Mouse (Mus musculus) common myeloid progenitor, adult 5-6 weeks (primary cell): ENCODE measurements around the gene Ccdc51. TPM values are rescaled to one million over a fixed set of nuclear protein-coding genes. Genes with fewer than 3 reads are reported as not detected.
"Not testable (repeated sequence)": the region's sequence is repeated elsewhere in the genome, so short reads cannot be mapped to it uniquely, and the experiment has no call there.

Experiments
- ATAC-seq: replicated peaks from 2 replicates; pipeline ENCODE4 v1.8.0; 2016; ENCODE audit warnings: low read depth, mild to moderate bottlenecking, moderate TSS enrichment, inconsistent platforms; ENCODE audit not compliant: poor library complexity, severe bottlenecking
- total RNA-seq: library from RNA; stranded (forward); fragments of 200-1000, 187-1606 nt; gene quantifications from 2 replicates; pipeline ENCODE4 v1.2.3, GENCODE M21; 2017

Ccdc51 gene
- total RNA-seq, 1 experiment from 2014 or later, result 14.9 TPM

DNA sequence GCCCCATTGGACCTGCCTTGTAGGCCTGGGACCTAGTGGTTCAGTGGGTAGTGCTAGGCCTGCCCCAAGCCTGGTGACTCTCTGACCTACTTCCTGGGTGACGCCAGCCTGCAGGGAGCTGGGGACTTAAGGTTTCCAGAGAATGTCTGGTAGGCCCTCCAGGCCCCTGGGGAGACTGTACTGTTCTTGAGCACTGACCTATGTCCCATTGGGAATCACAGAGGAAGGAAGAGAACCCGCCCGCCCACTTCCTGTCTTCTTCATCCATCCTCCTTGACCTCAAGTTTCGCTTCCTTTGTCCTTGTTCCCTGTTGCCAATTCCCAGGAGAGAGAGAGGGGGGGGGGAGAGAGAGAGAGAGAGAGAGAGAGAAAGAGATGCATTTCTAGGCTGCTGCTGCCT, 35.8 kb downstream of the Ccdc51 start:
- no peak for ATAC-seq

- no peak for ATAC-seq
Measured at GRCm38 (mm10) chr9:109119571-109119970, 37.3 kb downstream of the Ccdc51 start.

- ATAC-seq, result no peak
Measured at GRCm38 (mm10) chr9:109120956-109121355, 38.7 kb downstream of the Ccdc51 start.

DNA sequence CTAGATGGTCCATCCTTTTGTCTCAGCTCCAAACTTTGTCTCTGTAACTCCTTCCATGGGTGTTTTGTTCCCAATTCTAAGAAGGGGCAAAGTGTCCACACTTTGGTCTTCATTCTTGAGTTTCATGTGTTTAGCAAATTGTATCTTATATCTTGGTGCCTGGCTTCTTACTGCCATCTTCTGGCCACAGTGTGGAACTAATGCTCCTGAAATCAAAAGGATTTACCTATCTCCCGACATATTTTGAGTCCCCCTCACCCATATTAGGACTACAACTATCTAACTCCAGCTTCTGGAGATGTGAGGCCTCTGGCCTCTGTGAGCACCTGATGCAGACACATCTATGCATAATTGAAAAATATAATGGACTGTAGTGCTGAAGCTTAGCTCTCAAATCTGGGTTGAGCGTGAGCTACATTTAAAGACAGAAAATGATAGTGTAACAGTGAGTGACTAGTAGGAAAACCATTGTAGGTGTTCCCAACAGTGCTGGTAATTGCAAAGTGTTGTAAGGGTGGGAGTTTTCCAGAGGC, 40.3 kb downstream of the Ccdc51 start:
- peak; percentile 72 for ATAC-seq

GRCm38 (mm10) chr9:109123266-109123665, 41.0 kb downstream of the Ccdc51 start:
- no peak for ATAC-seq

GRCm38 (mm10) chr9:109124164-109124563, 41.9 kb downstream of the Ccdc51 start:
- peak; percentile 38; the same call in 1 of the 2 replicates for ATAC-seq

- no peak for ATAC-seq
Measured at GRCm38 (mm10) chr9:109125043-109125442, 42.8 kb downstream of the Ccdc51 start.

- ATAC-seq, result no peak
Measured at GRCm38 (mm10) chr9:109125481-109125880, 43.2 kb downstream of the Ccdc51 start.

GRCm38 (mm10) chr9:109127076-109127475, 44.8 kb downstream of the Ccdc51 start:
- ATAC-seq, result no peak

- peak; percentile 45 for ATAC-seq
Measured at GRCm38 (mm10) chr9:109128211-109128610, 45.9 kb downstream of the Ccdc51 start.

GRCm38 (mm10) chr9:109130076-109130475, 47.8 kb downstream of the Ccdc51 start:
- ATAC-seq, result no peak

DNA sequence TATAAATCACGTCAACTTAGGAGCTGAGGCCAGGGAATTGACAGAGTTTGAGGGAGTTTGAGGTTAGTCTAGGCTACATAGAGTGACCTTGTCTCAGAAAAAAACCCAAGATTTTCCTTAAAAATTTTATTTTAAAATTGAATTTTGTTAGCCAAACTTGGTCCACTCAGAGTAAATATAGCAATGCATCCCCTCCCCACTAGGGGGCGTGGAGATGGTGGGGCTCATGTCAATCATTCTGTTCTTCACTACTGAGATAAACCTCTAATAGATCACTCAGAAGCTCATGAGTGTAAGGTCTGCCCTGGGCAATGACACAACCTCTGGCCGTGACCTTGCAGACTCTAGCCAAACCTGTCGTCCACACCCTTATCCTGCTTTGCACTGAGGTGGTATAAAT, 58.1 kb downstream of the Ccdc51 start:
- ATAC-seq, result not testable (repeated sequence)

Other genes starting within 250 kb of the Ccdc51 start
- 1.3 and 1.8 TPM in 2 replicates for gene Slc26a6, start 229.2 kb upstream of the Ccdc51 start, total RNA-seq
- not detected in 2 replicates for gene Tmem89, start 167.9 kb upstream of the Ccdc51 start, total RNA-seq
- 173 and 182 TPM in 2 replicates for gene Uqcrc1, start 145.9 kb upstream of the Ccdc51 start, total RNA-seq
- 0.05 TPM in 1 of 2 replicates, not detected in the other for gene Col7a1, start 128.9 kb upstream of the Ccdc51 start, total RNA-seq
- gene Ucn2, start 96.5 kb upstream of the Ccdc51 start, total RNA-seq, result not detected in 2 replicates
- 6.7 and 6.8 TPM in 2 replicates for gene Pfkfb4, start 90.7 kb upstream of the Ccdc51 start, total RNA-seq
- 49.7 and 54.1 TPM in 2 replicates for gene Shisa5, start 43.9 kb upstream of the Ccdc51 start, total RNA-seq
- 13.3 and 16.1 TPM in 2 replicates for gene Trex1, start 22.8 kb upstream of the Ccdc51 start, total RNA-seq
- gene Atrip, start 8.4 kb upstream of the Ccdc51 start, total RNA-seq, result 20.6 and 22.5 TPM in 2 replicates
- gene Tma7, start 94 bp downstream of the Ccdc51 start, total RNA-seq, result 126 and 146 TPM in 2 replicates
- 0.14 TPM in 1 of 2 replicates, not detected in the other for gene Plxnb1, start 12.9 kb downstream of the Ccdc51 start, total RNA-seq
- gene Fbxw21, start 79.5 kb downstream of the Ccdc51 start, total RNA-seq, result not detected in 2 replicates
- not detected in 2 replicates for gene Fbxw13, start 113.5 kb downstream of the Ccdc51 start, total RNA-seq
- gene Fbxw20, start 152.3 kb downstream of the Ccdc51 start, total RNA-seq, result not detected in 2 replicates
- not detected in 2 replicates for gene Fbxw14, start 205.2 kb downstream of the Ccdc51 start, total RNA-seq